Mouse (Mus musculus): ENCODE results near the gene Tesc. TPM values are rescaled to one million over a fixed set of nuclear protein-coding genes. Genes with fewer than 3 reads are reported as not detected.

Gene Tesc
- polyA plus RNA-seq, 1 experiment, result 48.4 TPM

GRCm38 (mm10) chr5:117997434-117997970, 30.0 kb upstream of the Tesc start:
- Histone ChIP-seq H3K4me3 (ENCODE audit: control insufficient read depth, insufficient read depth, low read length) (no peak overlapping the region), H3K4me1 (replicated peaks; ENCODE audit: control insufficient read depth, insufficient read depth, low read length) (no peaks in the 10 kb centered on the region), H3K27me3 (ENCODE audit: control insufficient read depth, insufficient read depth, low read length) (no peaks in the 10 kb centered on the region), H3K27ac (ENCODE audit: control insufficient read depth, insufficient read depth, low read length) (no peak overlapping the region), H3K36me3 (ENCODE audit: control insufficient read depth, insufficient read depth, low read length) (peaks cover 39% of the 10 kb centered on the region)
- TF ChIP-seq CTCF (IDR thresholded peaks at IDR 0.05; ENCODE audit: borderline replicate concordance, control insufficient read depth, extremely low read depth, insufficient read depth, low read length, poor library complexity) (no peak), POLR2A (IDR thresholded peaks at IDR 0.05; ENCODE audit: control insufficient read depth, extremely low read depth, insufficient read depth, low read length, poor library complexity) (no peak)
- 95% methylated on average over 10 of the region's 10 CpGs for WGBS
- no peak for DNase-seq

GRCm38 (mm10) chr5:117999061-117999460, 28.5 kb upstream of the Tesc start:
- WGBS, result 97% methylated on average over 7 of the region's 7 CpGs
- H3K27ac ChIP-seq (ENCODE audit: control insufficient read depth, insufficient read depth, low read length), result no peak overlapping the region
- no peak overlapping the region for H3K4me3 ChIP-seq (ENCODE audit: control insufficient read depth, insufficient read depth, low read length)
- no peaks in the 10 kb centered on the region for H3K27me3 ChIP-seq (ENCODE audit: control insufficient read depth, insufficient read depth, low read length)
- H3K36me3 ChIP-seq (ENCODE audit: control insufficient read depth, insufficient read depth, low read length), result peaks cover 44% of the 10 kb centered on the region
- no peak for DNase-seq
- no peaks in the 10 kb centered on the region for H3K4me1 ChIP-seq (replicated peaks; ENCODE audit: control insufficient read depth, insufficient read depth, low read length)
- TF ChIP-seq CTCF (IDR thresholded peaks at IDR 0.05; ENCODE audit: borderline replicate concordance, control insufficient read depth, extremely low read depth, insufficient read depth, low read length, poor library complexity), result no peak
- TF ChIP-seq POLR2A (IDR thresholded peaks at IDR 0.05; ENCODE audit: control insufficient read depth, extremely low read depth, insufficient read depth, low read length, poor library complexity), result no peak

GRCm38 (mm10) chr5:117999584-117999983, 28.0 kb upstream of the Tesc start:
- Histone ChIP-seq H3K36me3 (ENCODE audit: control insufficient read depth, insufficient read depth, low read length) (peaks cover 40% of the 10 kb centered on the region), H3K4me3 (ENCODE audit: control insufficient read depth, insufficient read depth, low read length) (no peak overlapping the region), H3K4me1 (replicated peaks; ENCODE audit: control insufficient read depth, insufficient read depth, low read length) (no peaks in the 10 kb centered on the region), H3K27ac (ENCODE audit: control insufficient read depth, insufficient read depth, low read length) (no peak overlapping the region), H3K27me3 (ENCODE audit: control insufficient read depth, insufficient read depth, low read length) (no peaks in the 10 kb centered on the region)
- no peak for DNase-seq
- WGBS, result 96% methylated on average over 11 of the region's 11 CpGs
- TF ChIP-seq CTCF (IDR thresholded peaks at IDR 0.05; ENCODE audit: borderline replicate concordance, control insufficient read depth, extremely low read depth, insufficient read depth, low read length, poor library complexity) (no peak), POLR2A (IDR thresholded peaks at IDR 0.05; ENCODE audit: control insufficient read depth, extremely low read depth, insufficient read depth, low read length, poor library complexity) (no peak)

- no peak overlapping the region for H3K4me3 ChIP-seq (ENCODE audit: control insufficient read depth, insufficient read depth, low read length)
- H3K4me1 ChIP-seq (replicated peaks; ENCODE audit: control insufficient read depth, insufficient read depth, low read length), result no peaks in the 10 kb centered on the region
- H3K36me3 ChIP-seq (ENCODE audit: control insufficient read depth, insufficient read depth, low read length), result peaks cover 26% of the 10 kb centered on the region
- no peaks in the 10 kb centered on the region for H3K27me3 ChIP-seq (ENCODE audit: control insufficient read depth, insufficient read depth, low read length)
- WGBS, result 61% methylated on average over 9 of the region's 9 CpGs
- no peak overlapping the region for H3K27ac ChIP-seq (ENCODE audit: control insufficient read depth, insufficient read depth, low read length)
- peak; percentile 94 for TF ChIP-seq CTCF (IDR thresholded peaks at IDR 0.05; ENCODE audit: borderline replicate concordance, control insufficient read depth, extremely low read depth, insufficient read depth, low read length, poor library complexity)
- no peak for TF ChIP-seq POLR2A (IDR thresholded peaks at IDR 0.05; ENCODE audit: control insufficient read depth, extremely low read depth, insufficient read depth, low read length, poor library complexity)
- peak; percentile 70 for DNase-seq
These were observed 25.5 kb upstream of the Tesc start for GRCm38 (mm10) chr5:118002059-118002458.

GRCm38 (mm10) chr5:118004619-118005018, 22.9 kb upstream of the Tesc start:
- no peak for TF ChIP-seq POLR2A (IDR thresholded peaks at IDR 0.05; ENCODE audit: control insufficient read depth, extremely low read depth, insufficient read depth, low read length, poor library complexity)
- TF ChIP-seq CTCF (IDR thresholded peaks at IDR 0.05; ENCODE audit: borderline replicate concordance, control insufficient read depth, extremely low read depth, insufficient read depth, low read length, poor library complexity), result peak; percentile 95
- Histone ChIP-seq H3K27me3 (ENCODE audit: control insufficient read depth, insufficient read depth, low read length) (no peaks in the 10 kb centered on the region), H3K36me3 (ENCODE audit: control insufficient read depth, insufficient read depth, low read length) (peaks cover 36% of the 10 kb centered on the region), H3K4me3 (ENCODE audit: control insufficient read depth, insufficient read depth, low read length) (no peak overlapping the region), H3K4me1 (replicated peaks; ENCODE audit: control insufficient read depth, insufficient read depth, low read length) (no peaks in the 10 kb centered on the region), H3K27ac (ENCODE audit: control insufficient read depth, insufficient read depth, low read length) (no peak overlapping the region)
- WGBS, result 91% methylated on average over 8 of the region's 8 CpGs
- DNase-seq, result peak; percentile 75

GRCm38 (mm10) chr5:118005728-118006127, 21.8 kb upstream of the Tesc start:
- Histone ChIP-seq H3K4me1 (replicated peaks; ENCODE audit: control insufficient read depth, insufficient read depth, low read length) (no peaks in the 10 kb centered on the region), H3K4me3 (ENCODE audit: control insufficient read depth, insufficient read depth, low read length) (no peak overlapping the region), H3K27ac (ENCODE audit: control insufficient read depth, insufficient read depth, low read length) (no peak overlapping the region), H3K36me3 (ENCODE audit: control insufficient read depth, insufficient read depth, low read length) (peaks cover 35% of the 10 kb centered on the region), H3K27me3 (ENCODE audit: control insufficient read depth, insufficient read depth, low read length) (no peaks in the 10 kb centered on the region)
- WGBS, result 100% methylated on average over 1 of the region's 1 CpGs
- DNase-seq, result no peak
- TF ChIP-seq POLR2A (IDR thresholded peaks at IDR 0.05; ENCODE audit: control insufficient read depth, extremely low read depth, insufficient read depth, low read length, poor library complexity) (no peak), CTCF (IDR thresholded peaks at IDR 0.05; ENCODE audit: borderline replicate concordance, control insufficient read depth, extremely low read depth, insufficient read depth, low read length, poor library complexity) (no peak)

GRCm38 (mm10) chr5:118008344-118008743, 19.2 kb upstream of the Tesc start:
- no peak for DNase-seq
- TF ChIP-seq POLR2A (IDR thresholded peaks at IDR 0.05; ENCODE audit: control insufficient read depth, extremely low read depth, insufficient read depth, low read length, poor library complexity), result no peak
- no peak for TF ChIP-seq CTCF (IDR thresholded peaks at IDR 0.05; ENCODE audit: borderline replicate concordance, control insufficient read depth, extremely low read depth, insufficient read depth, low read length, poor library complexity)
- H3K27me3 ChIP-seq (ENCODE audit: control insufficient read depth, insufficient read depth, low read length), result no peaks in the 10 kb centered on the region
- H3K4me1 ChIP-seq (replicated peaks; ENCODE audit: control insufficient read depth, insufficient read depth, low read length), result no peaks in the 10 kb centered on the region
- H3K27ac ChIP-seq (ENCODE audit: control insufficient read depth, insufficient read depth, low read length), result no peak overlapping the region
- no peak overlapping the region for H3K4me3 ChIP-seq (ENCODE audit: control insufficient read depth, insufficient read depth, low read length)
- WGBS, result 95% methylated on average over 13 of the region's 13 CpGs
- H3K36me3 ChIP-seq (ENCODE audit: control insufficient read depth, insufficient read depth, low read length), result peaks cover 22% of the 10 kb centered on the region
